Mouse (Mus musculus): ENCODE results near the gene Fgfr2. TPM values are rescaled to one million over a fixed set of nuclear protein-coding genes. Genes with fewer than 3 reads are reported as not detected.

Fgfr2 gene
- total RNA-seq, 2 experiments from 2014 or later = 44.0 to 52.8 TPM

GRCm38 (mm10) chr7:131696889-131697288 lies 1426.3 kb downstream of the Fgfr2 start:
- no peak for DNase-seq (ENCODE audit: low spot score in 2 of 2)

GRCm38 (mm10) chr7:131687324-131687723 lies 1435.8 kb downstream of the Fgfr2 start:
- DNase-seq (ENCODE audit: low spot score in 2 of 2) = no peak

GRCm38 (mm10) chr7:131677126-131677525 lies 1446.0 kb downstream of the Fgfr2 start:
- no peak for DNase-seq (ENCODE audit: low spot score in 2 of 2)

- DNase-seq (ENCODE audit: low spot score in 2 of 2) = no peak
Measured at GRCm38 (mm10) chr7:131670586-131670985, 1452.6 kb downstream of the Fgfr2 start.

GRCm38 (mm10) chr7:131669326-131669725 lies 1453.8 kb downstream of the Fgfr2 start:
- peak; percentile 47 to 66 for DNase-seq (ENCODE audit: low spot score in 2 of 2)

GRCm38 (mm10) chr7:131660726-131661125 lies 1462.4 kb downstream of the Fgfr2 start:
- no peak for DNase-seq (ENCODE audit: low spot score in 2 of 2)

GRCm38 (mm10) chr7:131656017-131656416 lies 1467.1 kb downstream of the Fgfr2 start:
- DNase-seq (ENCODE audit: low spot score in 2 of 2) = no peak

- no peak for DNase-seq (ENCODE audit: low spot score in 2 of 2)
Measured at GRCm38 (mm10) chr7:131653416-131653815, 1469.7 kb downstream of the Fgfr2 start.

GRCm38 (mm10) chr7:131651921-131652694 lies 1471.0 kb downstream of the Fgfr2 start:
- no peak for DNase-seq (ENCODE audit: low spot score in 2 of 2)

GRCm38 (mm10) chr7:131650277-131650676 lies 1472.9 kb downstream of the Fgfr2 start:
- DNase-seq (ENCODE audit: low spot score in 2 of 2) = no peak

- DNase-seq (ENCODE audit: low spot score in 2 of 2) = no peak
Measured at GRCm38 (mm10) chr7:131648276-131648675, 1474.9 kb downstream of the Fgfr2 start.

GRCm38 (mm10) chr7:131647583-131647982 lies 1475.6 kb downstream of the Fgfr2 start:
- no peak for DNase-seq (ENCODE audit: low spot score in 2 of 2)

- DNase-seq (ENCODE audit: low spot score in 2 of 2) = no peak
Measured at GRCm38 (mm10) chr7:131644586-131644985, 1478.6 kb downstream of the Fgfr2 start.

GRCm38 (mm10) chr7:131644051-131644450 lies 1479.1 kb downstream of the Fgfr2 start:
- no peak for DNase-seq (ENCODE audit: low spot score in 2 of 2)

- DNase-seq (ENCODE audit: low spot score in 2 of 2) = no peak
Measured at GRCm38 (mm10) chr7:131643341-131643840, 1479.8 kb downstream of the Fgfr2 start.

GRCm38 (mm10) chr7:131629562-131629961 lies 1493.6 kb downstream of the Fgfr2 start:
- no peak for DNase-seq (ENCODE audit: low spot score in 2 of 2)

GRCm38 (mm10) chr7:131628846-131629391 lies 1494.2 kb downstream of the Fgfr2 start:
- DNase-seq (ENCODE audit: low spot score in 2 of 2) = peak; percentile 9 to 14

- no peak for DNase-seq (ENCODE audit: low spot score in 2 of 2)
Measured at GRCm38 (mm10) chr7:131628356-131628755, 1494.8 kb downstream of the Fgfr2 start.

- DNase-seq (ENCODE audit: low spot score in 2 of 2) = no peak
Measured at GRCm38 (mm10) chr7:131609677-131610076, 1513.5 kb downstream of the Fgfr2 start.

- no peak for DNase-seq (ENCODE audit: low spot score in 2 of 2)
Measured at GRCm38 (mm10) chr7:131608049-131608448, 1515.1 kb downstream of the Fgfr2 start.

GRCm38 (mm10) chr7:131605481-131605880 lies 1517.7 kb downstream of the Fgfr2 start:
- no peak for DNase-seq (ENCODE audit: low spot score in 2 of 2)

GRCm38 (mm10) chr7:131604946-131605345 lies 1518.2 kb downstream of the Fgfr2 start:
- no peak for DNase-seq (ENCODE audit: low spot score in 2 of 2)

GRCm38 (mm10) chr7:131603186-131603585 lies 1520.0 kb downstream of the Fgfr2 start:
- DNase-seq (ENCODE audit: low spot score in 2 of 2) = no peak

All from left cerebral cortex, adult 18-20 months (tissue).